Mouse (Mus musculus) cerebellum, adult (tissue): Measurements from ENCODE around the gene Iqcj.
"Not testable (repeated sequence)": the region's sequence is repeated elsewhere in the genome, so short reads cannot be mapped to it uniquely, and the experiment has no call there.

Experiments used
- ATAC-seq: cut with Nextera tagmentation; 2 replicates; pipeline ENCODE4 v1.9.2; 2017; ENCODE audit warnings: mild to moderate bottlenecking, moderate library complexity, mixed read lengths; ENCODE audit not compliant: insufficient number of reproducible peaks, low FRiP score, low TSS enrichment

The Iqcj gene

GRCm38 (mm10) chr3:68059162-68059800 lies 167.3 kb downstream of the Iqcj start:
- no peak for ATAC-seq

- no peak for ATAC-seq
Measured at GRCm38 (mm10) chr3:68064731-68065130, 172.7 kb downstream of the Iqcj start, which contains the start of gene Schip1. Gene Schip1, plus strand, starts transcription at chr3:68064802.

GRCm38 (mm10) chr3:68071395-68072386 lies 179.7 kb downstream of the Iqcj start:
- peak; percentile 31; the same call in 1 of the 2 replicates for ATAC-seq

GRCm38 (mm10) chr3:68077406-68077805 lies 185.4 kb downstream of the Iqcj start:
- ATAC-seq, result no peak

- no peak for ATAC-seq
Measured at GRCm38 (mm10) chr3:68085024-68085423, 193.0 kb downstream of the Iqcj start.

- ATAC-seq, result no peak
Measured at GRCm38 (mm10) chr3:68092108-68092507, 200.1 kb downstream of the Iqcj start.

GRCm38 (mm10) chr3:68096724-68097431 lies 204.9 kb downstream of the Iqcj start:
- no peak for ATAC-seq

GRCm38 (mm10) chr3:68099561-68099960 lies 207.5 kb downstream of the Iqcj start:
- ATAC-seq, result not testable (repeated sequence)

- ATAC-seq, result peak; percentile 74
Measured at GRCm38 (mm10) chr3:68101343-68101742, 209.3 kb downstream of the Iqcj start.

GRCm38 (mm10) chr3:68105081-68105685 lies 213.2 kb downstream of the Iqcj start:
- no peak for ATAC-seq
